Mouse (Mus musculus) hindbrain, embryonic 16.5 days (tissue): Measurements from ENCODE around the gene Bex4. TPM values are rescaled to one million over a fixed set of nuclear protein-coding genes. Genes with fewer than 3 reads are reported as not detected.

Experiments used
- ATAC-seq: fragments of 200-750 bp; cut with Nextera tagmentation; 2 replicates; pipeline ENCODE4 v1.8.0; 2017; ENCODE audit warnings: moderate TSS enrichment, moderate library complexity
- H3K27ac ChIP-seq: fragments of 300-500 bp; sonication (generic); 2 replicates; pipeline ENCODE4 v1.5.1; 2014; ENCODE audit warnings: low read depth, mild to moderate bottlenecking, control low read depth, low read length, moderate library complexity
- H3K27me3 ChIP-seq: fragments of 300-500 bp; sonication (generic); replicated peaks from 2 replicates; pipeline ENCODE4 v1.6.1; 2014; ENCODE audit warnings: low read length; ENCODE audit not compliant: control insufficient read depth, insufficient read depth
- H3K36me3 ChIP-seq: fragments of 300-500 bp; sonication (generic); 2 replicates; pipeline ENCODE4 v1.6.1; 2014; ENCODE audit warnings: mild to moderate bottlenecking, low read length, moderate library complexity, mixed read lengths; ENCODE audit not compliant: control insufficient read depth, insufficient read depth
- H3K4me1 ChIP-seq: fragments of 300-500 bp; sonication (generic); 2 replicates; pipeline ENCODE4 v1.6.1; 2014; ENCODE audit warnings: low read depth, low read length; ENCODE audit not compliant: control insufficient read depth, insufficient read depth
- H3K4me2 ChIP-seq: fragments of 300-500 bp; sonication (generic); 2 replicates; pipeline ENCODE4 v1.6.1; 2014; ENCODE audit warnings: mild to moderate bottlenecking, low read length, control low read depth, moderate library complexity
- H3K4me3 ChIP-seq: fragments of 300-500 bp; sonication (generic); 2 replicates; pipeline ENCODE4 v1.5.1; 2014; ENCODE audit warnings: mild to moderate bottlenecking, low read length, control low read depth, moderate library complexity
- H3K9ac ChIP-seq: fragments of 300-500 bp; sonication (generic); 2 replicates; pipeline ENCODE4 v1.6.1; 2014; ENCODE audit warnings: low read depth, mild to moderate bottlenecking, control low read depth, low read length, moderate library complexity
- H3K9me3 ChIP-seq: fragments of 300-500 bp; sonication (generic); 2 replicates; pipeline ENCODE4 v1.6.1; 2014; ENCODE audit warnings: mild to moderate bottlenecking, low read length, moderate library complexity; ENCODE audit not compliant: control insufficient read depth
- WGBS: fragments of 180-500 bp; shearing (Covaris S2); extraction: QIAGEN DNeasy Blood & Tissue Kit; methylation state at CpG from one replicate; pipeline ENCODE4 v1.1.7; 2014; 5-methylcytosine and 5-hydroxymethylcytosine counted together
- microRNA-seq: library from miRNA; unstranded; fragments of <30 nt; microRNA quantifications from one replicate; pipeline ENCODE4, GENCODE M21; 2017
- polyA plus RNA-seq: library from polyadenylated mRNA; unstranded; fragments of >200 nt; fragmentation: Nextera tagmentation; extraction: Ambion mirVana; gene quantifications from 2 replicates; pipeline ENCODE4 v1.2.1, GENCODE M21; 2015

Bex4 gene
- polyA plus RNA-seq, 1 experiment from 2014 or later, result 140 TPM

- peak within 1 kb of the TSS; percentile 51 for H3K4me3 ChIP-seq
- H3K9me3 ChIP-seq, result no peaks in the 10 kb centered on the region
- WGBS, result 15% methylated on average over 10 of the region's 10 CpGs
- H3K27ac ChIP-seq, result peak within 1 kb of the TSS; percentile 82
- peak; percentile 99 for ATAC-seq
- peak within 1 kb of the TSS; percentile 64 for H3K9ac ChIP-seq
- H3K4me1 ChIP-seq, result peaks cover 2% of the 10 kb centered on the region
- peak within 1 kb of the TSS; percentile 60 for H3K4me2 ChIP-seq
- H3K36me3 ChIP-seq, result no peaks in the 10 kb centered on the region
- no peaks in the 10 kb centered on the region for H3K27me3 ChIP-seq
Observed at GRCm38 (mm10) chrX:136172118-136172551, 33.3 kb downstream of the Bex4 start, which contains the start of gene Tceal8. TSS of gene Tceal8 (minus strand) at chrX:136172342.

- Histone ChIP-seq H3K4me1 (peaks cover 2% of the 10 kb centered on the region), H3K9me3 (no peaks in the 10 kb centered on the region), H3K4me3 (peak overlapping the region; percentile 51), H3K27ac (0 out of 2 replicates have a peak overlapping the region, but pooled peaks have one; percentile 48), H3K9ac (no peak overlapping the region), H3K27me3 (no peaks in the 10 kb centered on the region), H3K36me3 (no peaks in the 10 kb centered on the region), H3K4me2 (peak overlapping the region; percentile 60)
- 15% methylated on average over 10 of the region's 10 CpGs for WGBS
- ATAC-seq, result no peak
Observed at GRCm38 (mm10) chrX:136172786-136173185, 34.0 kb downstream of the Bex4 start.

DNA sequence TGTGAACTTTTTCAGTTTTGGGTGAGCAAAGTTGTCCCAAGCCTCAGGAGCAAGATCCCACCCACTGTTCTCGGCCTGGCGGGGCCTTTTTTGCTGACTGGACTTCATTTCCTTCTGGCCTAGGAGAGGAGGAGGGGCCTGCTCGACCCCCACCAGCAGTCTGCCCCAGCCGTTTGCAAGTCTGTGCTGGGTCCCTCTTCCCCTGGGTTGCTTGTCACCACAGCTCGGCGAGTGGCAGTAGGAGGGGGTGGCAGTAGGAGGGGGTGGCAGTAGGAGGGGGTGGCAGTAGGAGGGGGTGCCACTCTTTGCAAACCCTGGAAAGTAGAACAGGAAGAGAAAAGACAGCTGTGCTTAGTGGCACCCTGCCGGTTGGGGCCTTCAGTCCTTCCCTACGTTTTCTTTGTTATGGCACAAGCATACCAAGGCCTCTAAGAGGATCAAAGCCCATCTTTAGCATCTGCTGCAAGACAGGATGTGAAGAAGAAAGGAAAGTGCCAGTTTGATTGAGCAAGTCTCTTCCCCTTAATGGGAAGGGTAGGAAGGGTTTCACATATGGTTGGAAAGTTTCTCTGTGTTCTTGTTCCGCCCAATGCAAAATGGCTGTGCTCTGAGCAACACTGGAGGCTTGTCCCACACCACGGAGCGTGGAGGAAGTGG, 42.2 kb downstream of the Bex4 start:
- no peak overlapping the region for H3K27ac ChIP-seq
- no peak overlapping the region for H3K9ac ChIP-seq
- H3K36me3 ChIP-seq, result no peaks in the 10 kb centered on the region
- no peak for ATAC-seq
- H3K27me3 ChIP-seq, result no peaks in the 10 kb centered on the region
- no peaks in the 10 kb centered on the region for H3K4me1 ChIP-seq
- WGBS, result 23% methylated on average over 9 of the region's 11 CpGs
- no peaks in the 10 kb centered on the region for H3K9me3 ChIP-seq
- H3K4me3 ChIP-seq, result no peak overlapping the region
- H3K4me2 ChIP-seq, result no peak overlapping the region

GRCm38 (mm10) chrX:136183107-136183506, 44.3 kb downstream of the Bex4 start:
- H3K4me3 ChIP-seq, result no peak overlapping the region
- ATAC-seq, result no peak
- WGBS, result 75% methylated on average over 1 of the region's 1 CpGs
- no peaks in the 10 kb centered on the region for H3K36me3 ChIP-seq
- no peak overlapping the region for H3K9ac ChIP-seq
- no peaks in the 10 kb centered on the region for H3K9me3 ChIP-seq
- H3K27me3 ChIP-seq, result no peaks in the 10 kb centered on the region
- no peak overlapping the region for H3K4me2 ChIP-seq
- H3K4me1 ChIP-seq, result no peaks in the 10 kb centered on the region
- H3K27ac ChIP-seq, result no peak overlapping the region

Small RNA genes lying within 50 kb of the gene (microRNA-seq; reads per million reads assigned to microRNA genes)
- gene Mir6383, result not detected

Other genes starting within 250 kb of the Bex4 start
- 271 and 305 TPM in 2 replicates for gene Arxes2, start 145.2 kb upstream of the Bex4 start, polyA plus RNA-seq
- 148 and 179 TPM in 2 replicates for gene Arxes1, start 105.6 kb upstream of the Bex4 start, polyA plus RNA-seq
- 784 and 846 TPM in 2 replicates for gene Bex2, start 70.8 kb upstream of the Bex4 start, polyA plus RNA-seq
- not detected in 2 replicates for gene Nxf3, start 53.7 kb upstream of the Bex4 start, polyA plus RNA-seq
- 121 and 134 TPM in 2 replicates for gene Tceal8, start 33.3 kb downstream of the Bex4 start, polyA plus RNA-seq
- 37.8 and 39.5 TPM in 2 replicates for gene Tceal5, start 64.9 kb downstream of the Bex4 start, polyA plus RNA-seq
- 2.9 and 14.2 TPM in 2 replicates for gene Tceal7, start 75.8 kb downstream of the Bex4 start, polyA plus RNA-seq
- gene Bex1, start 76.5 kb downstream of the Bex4 start, polyA plus RNA-seq, result 273 and 301 TPM in 2 replicates
- gene Tceal9, start 106.1 kb downstream of the Bex4 start, polyA plus RNA-seq, result 226 and 232 TPM in 2 replicates
- 710 and 810 TPM in 2 replicates for gene Bex3, start 131.3 kb downstream of the Bex4 start, polyA plus RNA-seq